Mouse (Mus musculus): ENCODE measurements at regions not wholly inside any gene's neighbourhood (a gene's known extent, or its start where the extent isn't known, plus 50 kb on each side); places are given as distances from the start of the nearest gene placed in this dataset.

DNA sequence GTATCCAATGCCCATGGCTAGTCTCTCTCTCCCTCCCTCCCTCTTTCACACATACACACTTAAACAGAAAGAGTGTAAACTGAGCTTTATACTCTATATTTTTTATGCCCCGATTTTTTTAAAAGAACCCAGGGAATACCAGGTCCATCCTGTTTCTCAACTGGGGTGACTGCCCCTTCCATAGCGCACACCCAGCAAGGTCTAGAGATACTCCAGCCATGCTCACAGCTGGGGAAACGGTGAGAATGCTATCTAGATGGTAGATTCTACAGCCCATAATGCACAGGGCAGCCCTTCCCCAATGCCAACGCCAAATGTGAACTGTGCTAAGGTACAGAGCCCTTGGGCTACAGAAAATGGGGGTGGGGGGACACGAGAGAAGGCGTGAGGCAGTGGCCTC is 51.2 kb upstream of the Tln2 start:
- DNase-seq: no peak

DNA sequence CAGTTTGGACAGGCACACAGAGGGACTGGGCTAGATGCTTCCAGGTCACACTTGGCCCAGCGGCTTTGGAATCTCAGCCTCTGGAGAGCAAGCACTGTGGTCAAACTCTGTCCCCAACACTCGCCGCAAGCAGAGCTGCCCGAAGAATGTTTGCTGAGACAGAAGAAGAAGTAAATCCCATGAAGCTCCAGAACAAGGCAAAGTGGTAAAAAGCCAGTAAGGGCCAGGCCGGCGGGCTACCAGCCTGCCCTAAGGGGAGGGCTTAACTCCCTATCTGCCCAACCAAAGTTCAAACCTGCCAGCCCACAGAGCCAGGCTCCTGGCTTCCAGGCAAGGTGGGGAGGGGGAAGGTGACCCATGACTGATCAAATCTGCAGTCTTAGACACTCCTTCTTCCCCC is 52.2 kb upstream of the Tln2 start:
- DNase-seq: no peak

DNA sequence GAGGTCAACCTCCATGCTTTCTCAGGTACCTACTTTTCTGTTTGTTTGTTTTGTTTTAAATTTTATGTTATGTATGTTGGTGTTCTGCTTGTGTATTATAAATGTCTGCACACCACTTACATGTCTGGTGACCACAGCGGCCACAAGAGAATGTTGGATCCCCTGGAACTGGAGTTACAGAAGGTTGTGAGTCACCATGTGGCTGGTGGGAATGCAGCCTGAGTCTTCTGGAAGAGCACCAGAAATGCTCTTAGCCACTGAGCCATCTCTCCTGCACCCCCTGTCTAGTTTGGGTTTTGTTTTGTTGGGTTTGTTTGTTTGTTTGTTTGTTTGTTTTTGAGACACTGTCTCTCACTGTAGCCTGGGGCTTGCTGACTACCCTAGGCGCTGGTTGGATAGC is 52.6 kb upstream of the Tln2 start:
- DNase-seq: no peak

DNA sequence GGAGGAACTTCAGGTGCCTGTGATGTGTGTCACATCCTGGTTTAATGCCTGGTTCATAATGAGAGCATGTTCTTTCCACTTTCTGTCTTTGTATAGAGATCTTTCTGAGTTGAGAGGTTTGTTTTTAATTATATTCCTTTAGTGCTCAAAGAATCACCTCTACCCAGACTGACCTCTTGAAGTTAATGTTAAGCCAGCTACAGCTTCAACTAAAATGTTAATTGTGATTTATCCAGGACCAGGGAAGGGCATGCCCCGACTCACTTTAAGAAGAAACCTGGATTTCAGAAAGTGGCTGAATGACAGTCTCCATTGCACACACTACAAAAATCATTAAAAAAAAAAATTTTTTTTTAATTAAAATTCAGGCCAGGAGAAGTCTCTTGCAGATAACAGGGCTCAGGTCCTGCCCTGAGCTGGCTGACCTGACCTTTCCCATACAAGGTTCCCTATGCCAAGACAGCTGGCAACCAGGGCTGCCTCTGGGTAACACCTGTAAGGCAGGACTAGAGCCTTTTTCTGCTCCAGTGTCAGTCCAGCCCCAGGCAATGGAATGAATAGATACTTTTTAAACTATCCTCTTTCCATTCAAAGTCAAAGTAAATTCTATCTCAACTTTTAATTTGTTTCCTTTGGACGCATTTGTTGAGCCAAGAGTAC is 54.7 kb upstream of the Tln2 start:
- DNase-seq: no peak

DNA sequence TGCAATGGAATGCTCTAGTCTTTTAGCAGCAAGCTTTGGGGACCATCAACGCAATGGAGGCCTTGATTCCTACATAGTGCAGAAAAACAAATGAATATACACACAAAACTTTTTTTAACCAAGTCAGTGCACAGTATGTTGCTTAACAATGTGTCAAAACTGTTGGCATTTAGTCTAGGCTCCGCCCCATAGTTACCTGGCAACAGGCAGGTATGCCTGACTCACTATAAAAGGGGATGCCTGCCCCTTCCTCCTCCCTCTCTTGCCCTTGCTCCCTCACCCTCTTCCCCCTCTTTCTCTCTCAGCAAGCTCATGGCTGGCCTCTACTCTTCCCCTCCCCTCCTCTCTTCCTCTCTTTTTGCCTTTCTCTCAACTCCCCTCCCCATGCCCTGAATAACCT is 56.7 kb upstream of the Tln2 start:
- no peak for DNase-seq

DNA sequence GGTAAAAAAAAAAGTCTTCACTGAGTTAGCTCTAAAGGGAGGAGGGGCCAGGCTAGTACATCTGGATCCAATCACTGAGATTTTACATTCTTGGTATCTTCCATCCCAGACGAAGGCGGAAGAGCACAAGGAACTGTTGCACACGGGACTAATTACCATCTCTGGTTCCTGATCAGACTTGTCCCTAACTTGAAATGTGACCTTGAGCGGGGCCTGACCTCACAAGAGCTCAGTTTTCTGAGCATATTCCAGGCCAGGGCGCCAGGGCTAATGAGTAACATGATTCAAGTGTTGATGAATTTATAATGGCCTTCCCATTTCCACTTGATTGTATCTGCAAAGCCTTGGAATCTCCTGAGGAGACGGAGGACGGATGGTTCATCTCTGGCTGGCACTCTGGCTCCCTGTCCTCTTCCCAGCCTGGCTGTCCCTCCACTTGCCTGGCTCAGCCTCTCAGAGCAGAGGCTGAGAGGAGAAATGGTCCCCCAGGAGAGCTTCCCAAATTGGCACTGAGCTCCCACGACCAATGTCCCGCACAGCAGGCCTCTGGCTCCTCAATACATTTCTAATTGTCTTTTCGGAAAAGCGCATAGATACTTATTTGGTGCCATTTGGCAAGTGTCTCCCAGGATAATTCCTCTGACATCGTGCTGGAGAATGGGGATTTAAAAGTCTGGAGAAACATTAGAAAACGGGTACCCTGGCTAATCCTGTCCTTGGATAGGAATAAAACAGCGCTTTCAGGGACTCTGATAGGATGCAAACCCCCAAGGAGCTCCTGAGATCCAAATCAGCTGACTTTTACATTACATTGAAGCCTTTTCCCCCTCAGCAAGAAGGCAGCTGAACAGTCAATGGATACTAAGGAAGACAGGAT is 58.1 kb upstream of the Tln2 start:
- DNase-seq: peak; percentile 39 to 64

DNA sequence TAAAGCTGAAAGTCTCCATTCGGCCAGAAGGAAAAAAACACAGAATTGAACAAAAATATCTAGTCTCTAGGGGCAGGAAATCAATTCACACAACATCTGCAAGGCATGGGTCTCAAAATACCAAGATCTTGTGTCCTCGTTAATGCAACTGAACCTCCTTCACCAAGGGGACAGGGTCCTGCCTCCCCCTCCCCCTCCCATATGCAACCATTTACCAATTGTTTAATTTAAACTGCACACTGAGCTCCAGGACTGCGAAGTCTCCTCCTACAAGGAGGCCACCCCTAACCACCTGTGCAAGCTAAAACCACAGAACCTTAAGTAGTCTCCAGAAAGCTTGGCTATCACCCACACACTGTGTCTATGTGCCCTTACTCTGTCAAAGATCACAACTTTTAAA is 61.4 kb upstream of the Tln2 start:
- no peak for DNase-seq

DNA sequence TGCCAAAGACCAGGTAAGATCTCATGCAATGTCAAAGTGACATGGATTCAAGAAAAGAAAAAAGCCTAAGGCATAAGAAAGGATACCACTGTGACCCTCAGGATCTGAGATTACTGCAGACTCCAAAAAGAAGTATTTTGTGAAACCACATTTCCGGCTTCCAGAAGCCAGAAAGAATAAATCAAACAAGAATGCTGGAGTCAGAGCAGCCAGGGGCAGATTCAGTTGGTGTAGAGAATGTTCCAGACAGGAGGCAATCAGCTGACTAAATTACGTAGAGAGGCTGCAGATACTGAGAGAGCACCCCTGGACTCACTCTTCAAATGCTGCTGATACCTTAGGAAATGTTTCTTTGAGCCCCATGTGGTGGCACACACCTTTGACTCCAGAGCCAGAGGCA is 67.7 kb upstream of the Tln2 start:
- DNase-seq: no peak

DNA sequence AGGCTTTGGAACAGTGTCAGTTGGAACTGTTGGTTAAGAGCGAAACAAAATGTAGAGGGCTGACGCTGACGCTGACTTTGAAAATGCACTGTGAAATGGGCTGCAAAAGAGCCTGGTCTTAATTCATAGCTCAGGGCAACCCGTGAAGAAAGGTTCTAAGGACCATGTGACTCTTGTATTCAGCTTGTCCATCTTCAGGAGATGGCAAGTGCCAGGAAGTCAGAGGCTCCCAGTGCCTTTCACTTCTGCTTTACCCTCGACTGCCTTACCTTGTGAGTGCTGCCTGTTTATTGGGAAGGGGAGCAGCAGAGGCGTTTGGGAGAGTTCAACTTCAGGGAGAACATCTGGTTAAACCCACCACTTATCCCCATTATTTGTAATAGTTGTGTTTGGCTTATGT is 70.1 kb upstream of the Tln2 start:
- DNase-seq: no peak

DNA sequence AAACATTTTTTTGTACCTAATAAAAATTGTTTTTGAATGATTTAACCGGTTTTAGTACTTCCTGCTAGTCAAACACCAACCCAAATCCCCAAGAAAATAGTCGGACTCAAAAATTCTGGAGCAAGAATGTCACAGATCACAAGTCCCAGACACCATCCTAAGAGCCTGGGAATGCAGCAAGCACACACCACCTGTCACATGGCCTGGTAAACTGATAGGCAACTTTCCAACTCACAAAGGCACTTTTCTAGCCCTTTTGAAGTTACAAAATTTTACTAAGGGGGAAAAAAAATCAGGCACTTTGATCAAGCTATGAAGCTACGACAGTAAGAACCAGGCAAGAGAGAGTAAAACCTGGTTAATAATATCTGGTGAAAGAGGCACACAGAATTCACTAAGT is 70.7 kb upstream of the Tln2 start:
- DNase-seq: no peak

DNA sequence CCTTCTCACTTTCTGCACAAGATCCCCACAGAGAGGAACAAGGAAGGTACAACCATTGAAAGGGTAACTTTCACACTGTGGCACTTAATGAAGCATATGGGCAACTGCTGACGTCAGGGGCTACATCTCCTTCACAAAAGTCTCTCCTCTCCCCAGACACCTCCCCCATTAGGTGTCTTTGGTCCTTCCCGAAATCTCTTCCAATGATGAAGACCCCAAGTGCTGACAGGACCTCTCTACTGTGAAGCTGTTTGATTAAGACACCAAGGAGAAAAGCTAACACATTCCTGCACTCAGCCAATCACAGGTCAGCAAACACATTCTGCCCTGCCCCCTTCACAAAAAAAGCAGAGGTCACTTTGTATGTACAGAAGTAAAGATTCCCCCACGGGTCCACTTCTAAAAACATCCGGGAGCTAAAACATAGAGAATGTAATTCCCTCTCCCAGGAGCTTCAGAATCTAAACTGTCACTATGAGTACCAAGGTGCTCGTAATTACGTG is 72.3 kb upstream of the Tln2 start:
- DNase-seq: no peak

DNA sequence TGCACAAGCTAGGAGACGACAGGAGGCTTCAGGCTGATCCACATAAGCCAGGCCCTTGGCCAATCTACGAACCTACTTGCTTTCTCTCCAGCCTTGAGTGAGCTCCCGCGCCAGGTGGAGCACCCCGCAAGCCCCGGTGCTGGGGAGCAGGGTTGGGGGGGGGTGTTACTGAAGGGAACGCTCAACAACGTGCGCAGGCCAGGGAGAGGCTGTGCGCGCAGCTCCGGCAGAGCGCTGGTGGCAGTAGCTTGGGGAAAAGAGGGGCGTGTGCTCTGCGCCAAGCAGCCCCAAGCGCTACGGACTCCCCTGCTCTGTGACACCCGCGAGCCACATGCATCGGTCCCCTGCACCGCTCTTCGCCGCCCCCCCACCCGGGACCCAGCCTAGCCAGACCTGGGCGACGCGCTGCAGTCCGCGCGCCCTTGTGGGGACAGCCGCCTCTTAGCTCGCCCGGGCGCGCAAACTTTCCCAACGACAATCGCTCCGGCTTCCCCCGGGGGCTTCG is 73.1 kb upstream of the Tln2 start:
- peak; percentile 54 to 64 for DNase-seq

DNA sequence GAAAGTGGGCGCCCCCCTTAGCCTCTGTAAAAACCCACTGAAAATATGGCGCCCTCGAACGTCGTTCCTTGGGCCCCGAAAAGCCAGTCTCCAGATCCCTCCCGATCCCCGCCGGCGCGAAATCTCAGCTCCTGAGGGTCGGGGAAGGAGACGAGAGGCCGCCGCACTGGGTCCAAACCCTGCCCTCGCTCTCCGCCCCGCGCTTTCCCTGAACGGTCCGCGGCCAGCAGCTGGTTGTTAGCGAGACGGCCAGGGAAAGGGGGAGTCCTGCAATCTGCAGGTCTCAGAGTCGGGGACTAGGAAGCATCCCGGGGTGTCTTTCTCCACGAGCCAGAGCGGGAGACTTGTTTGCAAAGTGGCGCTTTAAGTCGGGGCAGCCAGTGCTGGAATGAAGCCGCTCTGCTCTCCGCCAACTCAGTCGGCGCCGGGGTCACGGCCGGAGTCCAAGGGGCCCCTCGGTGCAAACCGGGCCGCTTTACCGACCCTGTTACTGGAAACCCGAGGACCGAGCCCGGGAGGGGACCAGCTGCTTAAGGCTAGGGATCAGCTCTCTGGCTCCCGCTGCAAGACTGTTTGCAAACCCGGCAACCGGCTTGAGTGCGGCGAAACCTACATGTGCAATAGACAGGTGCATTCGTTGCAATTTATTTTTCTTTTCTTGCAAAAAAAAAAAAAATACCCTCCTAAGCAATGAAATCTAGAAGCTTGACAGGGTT is 73.7 kb upstream of the Tln2 start:
- peak; percentile 65 to 77 for DNase-seq

DNA sequence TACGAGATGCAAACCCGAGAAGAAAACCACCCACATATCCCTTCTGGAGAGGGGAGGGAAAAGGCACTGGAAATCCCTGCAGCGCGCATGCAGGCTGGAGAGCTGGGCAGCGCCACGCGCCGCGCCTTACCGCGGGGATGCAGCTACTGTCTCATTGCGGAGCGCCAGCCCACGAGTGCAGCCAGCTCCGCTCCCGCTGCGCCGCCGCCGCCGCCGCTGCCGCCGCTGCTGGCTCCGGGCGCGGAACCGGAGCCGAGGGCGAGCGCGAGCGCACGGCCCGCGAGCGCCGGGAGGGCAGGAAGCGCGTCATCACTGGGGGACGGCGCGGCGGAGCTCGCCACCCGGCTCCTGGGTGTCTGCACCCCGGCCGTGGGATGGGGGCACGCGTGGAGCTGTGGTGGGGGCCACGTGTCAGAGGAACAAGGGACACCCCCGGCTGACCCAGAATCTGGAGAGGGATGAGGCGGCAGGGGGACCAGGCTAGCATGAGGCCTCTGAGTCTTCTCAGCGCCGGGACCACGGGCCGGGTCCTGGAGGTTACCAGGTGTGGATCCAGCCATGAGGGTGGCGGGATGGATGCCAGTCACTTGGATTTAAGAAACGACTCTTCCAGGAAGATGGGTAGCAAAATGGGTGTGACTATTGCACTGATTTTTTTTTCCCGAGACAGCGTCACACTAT is 74.4 kb upstream of the Tln2 start:
- peak; percentile 80 to 86 for DNase-seq

DNA sequence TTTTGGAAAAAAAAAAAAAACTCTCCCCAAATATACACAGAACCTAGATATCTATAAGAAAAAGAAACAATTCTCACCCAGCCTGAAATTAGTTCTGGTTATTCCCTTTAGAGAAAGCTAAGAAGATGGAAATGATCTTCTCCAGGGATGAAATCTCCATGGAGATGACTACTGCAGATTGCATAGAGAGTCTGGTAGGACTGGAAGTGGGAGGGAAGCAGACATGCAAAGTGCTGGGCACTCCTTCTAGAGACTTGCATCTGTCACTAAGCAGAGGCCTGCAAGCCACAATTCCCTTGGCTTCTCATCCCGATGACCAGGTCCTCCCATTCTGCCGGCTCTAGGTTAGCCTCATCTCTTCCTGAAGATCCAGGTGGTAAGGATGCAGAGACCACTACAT is 87.3 kb upstream of the Tln2 start:
- no peak for DNase-seq

DNA sequence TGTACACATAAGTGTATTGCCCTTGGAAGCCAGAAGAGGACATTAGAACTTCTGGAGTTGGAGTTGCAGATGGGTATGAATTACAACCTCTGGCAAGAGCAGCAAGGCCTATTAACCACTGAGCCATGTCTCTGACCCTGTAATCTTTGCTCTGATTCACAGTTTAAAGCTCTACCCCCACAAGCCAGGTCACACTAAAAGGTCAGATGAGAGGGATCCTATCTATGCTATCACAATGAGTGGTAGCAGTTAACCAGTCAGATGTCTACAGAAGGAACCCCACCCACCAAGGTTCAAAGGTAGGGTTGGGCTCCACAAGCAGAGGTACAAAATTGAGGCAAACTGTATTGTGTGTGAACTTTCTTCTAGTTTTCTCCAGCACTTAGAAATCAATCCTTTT is 94.5 kb upstream of the C2cd4b start:
- no peak for DNase-seq

DNA sequence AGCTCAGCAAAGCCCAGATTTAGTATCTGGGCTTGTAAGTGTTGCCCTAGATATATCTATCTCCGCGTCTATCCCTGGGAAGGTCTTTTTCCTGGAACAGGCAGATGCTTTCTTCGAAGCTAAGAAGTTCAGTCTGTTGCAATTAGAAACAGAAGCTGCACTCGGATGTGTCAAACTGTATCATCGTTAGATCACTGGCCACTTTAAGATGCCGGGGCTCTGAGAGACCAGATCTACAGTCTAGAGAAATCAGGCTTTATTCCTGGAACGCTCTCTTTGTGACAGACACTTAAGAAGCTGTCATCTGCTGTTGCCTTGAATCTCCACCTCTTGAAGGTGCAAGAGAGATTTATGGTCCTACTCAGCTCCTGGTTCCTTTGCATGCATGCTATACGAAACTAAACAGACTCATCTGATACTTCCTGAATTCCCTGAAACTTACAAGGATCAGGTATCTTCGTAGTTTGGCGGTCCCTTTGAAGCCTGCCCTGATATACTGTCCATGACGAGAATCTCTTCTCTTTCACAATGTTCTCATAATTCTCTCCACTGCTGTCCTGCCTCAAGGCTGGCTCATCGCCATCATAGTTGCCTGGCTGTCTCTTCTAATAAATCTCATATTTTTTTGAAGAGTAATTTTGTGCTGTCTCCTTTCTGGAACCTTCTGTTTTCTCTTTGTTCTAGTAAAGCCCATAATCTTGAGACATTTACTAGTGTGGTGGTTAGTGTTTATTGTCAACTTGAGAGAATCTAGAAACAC is 88.8 kb upstream of the C2cd4b start:
- DNase-seq: no peak

DNA sequence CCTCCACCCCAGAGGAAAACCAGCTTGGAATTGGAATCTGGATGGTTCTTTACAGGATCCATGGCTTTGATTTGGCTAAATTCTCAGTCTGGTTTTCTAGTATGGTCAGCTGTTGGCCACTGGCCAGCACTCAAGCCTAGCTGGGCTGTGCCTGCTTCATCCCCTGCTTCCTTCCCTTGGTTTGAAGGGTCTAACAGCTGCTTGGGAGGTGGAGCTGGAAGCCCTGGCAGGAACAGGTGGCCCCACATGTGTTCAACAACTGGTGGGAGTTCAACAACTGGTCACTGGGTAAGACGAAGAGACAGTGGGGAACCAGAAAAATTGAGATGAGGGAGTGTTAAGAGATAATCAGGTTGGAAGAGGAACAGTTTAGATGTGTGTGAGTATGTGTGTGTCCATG is 82.3 kb upstream of the C2cd4b start:
- no peak for DNase-seq

DNA sequence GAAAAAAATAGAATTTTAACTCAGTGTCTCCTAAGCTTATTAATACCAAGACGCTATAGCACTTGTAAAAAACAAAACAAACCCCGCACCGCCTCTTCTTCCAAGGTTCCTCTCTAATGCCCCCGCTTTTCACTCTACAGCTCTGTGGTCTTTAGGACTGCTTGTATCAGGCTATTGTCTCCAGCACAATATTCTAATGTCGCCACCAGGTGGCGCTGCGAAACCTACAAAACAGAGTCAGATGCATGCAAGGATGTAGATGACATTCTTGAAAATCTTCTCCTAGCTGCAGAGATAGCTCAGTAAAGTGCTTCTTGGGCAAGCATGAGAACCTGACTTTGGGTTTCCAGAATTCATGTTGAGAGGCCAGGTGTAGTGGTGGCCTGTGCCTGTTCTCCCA is 75.9 kb upstream of the C2cd4b start:
- DNase-seq: peak; percentile 79

DNA sequence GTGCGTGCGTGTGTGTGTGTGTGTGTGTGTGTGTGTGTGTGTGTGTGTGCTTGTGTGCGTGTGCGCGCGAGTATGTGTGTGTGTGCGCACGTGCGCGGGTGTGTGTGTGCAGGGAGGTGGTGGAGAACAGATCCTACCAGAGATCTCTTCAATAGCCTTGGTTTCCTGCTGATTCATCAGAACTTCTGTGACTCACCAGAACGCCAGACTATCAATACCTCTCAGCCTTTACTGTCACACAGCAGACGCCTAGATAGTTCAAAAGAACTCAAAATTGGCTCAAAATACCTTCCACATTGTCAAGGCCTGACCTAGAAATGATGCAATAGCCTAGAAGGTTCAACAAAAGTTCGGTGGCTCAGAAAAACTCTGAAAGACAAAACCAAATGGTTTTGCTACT is 66.8 kb upstream of the C2cd4b start:
- no peak for DNase-seq

DNA sequence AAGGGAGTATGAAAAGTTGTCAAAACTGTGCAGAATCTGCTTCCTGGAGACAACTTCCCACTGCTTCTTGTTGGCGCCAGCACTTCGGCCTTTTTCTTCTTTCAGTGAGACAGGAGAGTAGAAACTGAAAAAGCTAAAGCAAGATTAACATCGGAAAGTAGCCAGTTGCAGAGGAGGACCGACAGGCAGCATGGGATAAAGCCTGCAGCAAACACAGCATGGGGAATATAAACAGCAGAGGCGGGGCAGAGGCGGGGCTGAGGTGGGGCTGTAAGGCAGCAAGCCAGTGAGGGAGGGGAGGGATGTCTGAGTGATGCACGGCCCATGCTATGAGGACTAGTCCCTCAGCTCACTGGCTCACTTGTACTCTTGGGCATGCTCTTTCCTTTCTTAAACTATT is 65.5 kb upstream of the C2cd4b start:
- peak; percentile 73 to 74 for DNase-seq

DNA sequence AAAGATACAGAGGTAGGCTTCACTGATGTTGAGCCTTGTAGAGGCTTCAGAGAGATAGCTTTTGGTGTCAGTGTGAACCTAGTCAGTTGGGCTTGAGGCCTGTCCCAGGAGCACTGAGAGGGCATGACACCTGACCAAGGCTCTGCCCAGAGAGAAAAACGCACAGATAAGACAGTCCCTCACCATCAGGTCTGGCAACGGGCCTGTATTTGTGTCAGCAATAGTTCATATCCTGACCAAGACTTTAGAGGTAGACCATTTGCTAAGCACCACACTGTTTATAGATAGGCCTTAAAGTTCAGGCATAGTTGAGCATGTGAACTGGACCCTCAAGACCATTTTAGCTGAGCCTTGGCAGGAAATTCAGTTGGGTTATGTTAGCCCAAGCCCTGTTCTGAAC is 60.4 kb upstream of the C2cd4b start:
- DNase-seq: no peak

Data from kidney, postnatal 4 days (tissue).